Mouse (Mus musculus): ENCODE measurements at regions not wholly inside any gene's neighbourhood (a gene's known extent, or its start where the extent isn't known, plus 50 kb on each side); places are given as distances from the start of the nearest gene placed in this dataset.

- no peaks in the 10 kb centered on the region for H3K36me3 ChIP-seq (ENCODE audit: control insufficient read depth, insufficient read depth, low read length)
- H3K27ac ChIP-seq = no peak overlapping the region
- no peak overlapping the region for H3K9ac ChIP-seq (ENCODE audit: low read depth, low read length)
- H3K4me3 ChIP-seq = no peak overlapping the region
- TF ChIP-seq CTCF (IDR thresholded peaks at IDR 0.05) (no peak), POLR2A (IDR thresholded peaks at IDR 0.05; ENCODE audit: insufficient read depth, low read depth, low read length) (no peak), EP300 (IDR thresholded peaks at IDR 0.05; ENCODE audit: insufficient read depth, low read depth, low read length) (no peak)
- no peaks in the 10 kb centered on the region for H3K27me3 ChIP-seq (ENCODE audit: control insufficient read depth, insufficient read depth, low read length)
- DNase-seq = no peak
- H3K79me2 ChIP-seq (replicated peaks; ENCODE audit: control insufficient read depth, insufficient read depth, low read length) = no peaks in the 10 kb centered on the region
- intact Hi-C loops (cut with DNase I) = no loop called here
- H3K4me1 ChIP-seq (ENCODE audit: control insufficient read depth, insufficient read depth, low read length) = no peaks in the 10 kb centered on the region
Observed at GRCm38 (mm10) chr9:85121059-85121458, 191.5 kb upstream of the Gm11114 start.

GRCm38 (mm10) chr9:85123706-85124105, 188.9 kb upstream of the Gm11114 start:
- Histone ChIP-seq H3K4me1 (ENCODE audit: control insufficient read depth, insufficient read depth, low read length) (no peaks in the 10 kb centered on the region), H3K36me3 (ENCODE audit: control insufficient read depth, insufficient read depth, low read length) (no peaks in the 10 kb centered on the region), H3K79me2 (replicated peaks; ENCODE audit: control insufficient read depth, insufficient read depth, low read length) (no peaks in the 10 kb centered on the region), H3K27ac (no peak overlapping the region), H3K4me3 (no peak overlapping the region), H3K27me3 (ENCODE audit: control insufficient read depth, insufficient read depth, low read length) (no peaks in the 10 kb centered on the region), H3K9ac (ENCODE audit: low read depth, low read length) (no peak overlapping the region)
- no peak for DNase-seq
- no peak for TF ChIP-seq EP300 (IDR thresholded peaks at IDR 0.05; ENCODE audit: insufficient read depth, low read depth, low read length)
- TF ChIP-seq CTCF (IDR thresholded peaks at IDR 0.05) = no peak
- TF ChIP-seq POLR2A (IDR thresholded peaks at IDR 0.05; ENCODE audit: insufficient read depth, low read depth, low read length) = no peak
- 86% methylated on average over 3 of the region's 3 CpGs for WGBS
- intact Hi-C loops (cut with DNase I) = no loop called here

GRCm38 (mm10) chr9:85125775-85126174, 186.8 kb upstream of the Gm11114 start:
- Histone ChIP-seq H3K4me1 (ENCODE audit: control insufficient read depth, insufficient read depth, low read length) (no peaks in the 10 kb centered on the region), H3K36me3 (ENCODE audit: control insufficient read depth, insufficient read depth, low read length) (no peaks in the 10 kb centered on the region), H3K4me3 (no peak overlapping the region), H3K27ac (no peak overlapping the region), H3K27me3 (ENCODE audit: control insufficient read depth, insufficient read depth, low read length) (no peaks in the 10 kb centered on the region), H3K9ac (ENCODE audit: low read depth, low read length) (no peak overlapping the region), H3K79me2 (replicated peaks; ENCODE audit: control insufficient read depth, insufficient read depth, low read length) (no peaks in the 10 kb centered on the region)
- no peak for TF ChIP-seq EP300 (IDR thresholded peaks at IDR 0.05; ENCODE audit: insufficient read depth, low read depth, low read length)
- TF ChIP-seq CTCF (IDR thresholded peaks at IDR 0.05) = no peak
- TF ChIP-seq POLR2A (IDR thresholded peaks at IDR 0.05; ENCODE audit: insufficient read depth, low read depth, low read length) = no peak
- WGBS = 28% methylated on average over 4 of the region's 4 CpGs
- intact Hi-C loops (cut with DNase I) = no loop called here
- DNase-seq = peak in 1 of 2 experiments; percentile 20

GRCm38 (mm10) chr9:85126541-85126940, 186.0 kb upstream of the Gm11114 start:
- Histone ChIP-seq H3K4me3 (no peak overlapping the region), H3K79me2 (replicated peaks; ENCODE audit: control insufficient read depth, insufficient read depth, low read length) (no peaks in the 10 kb centered on the region), H3K27ac (no peak overlapping the region), H3K27me3 (ENCODE audit: control insufficient read depth, insufficient read depth, low read length) (no peaks in the 10 kb centered on the region), H3K4me1 (ENCODE audit: control insufficient read depth, insufficient read depth, low read length) (no peaks in the 10 kb centered on the region), H3K9ac (ENCODE audit: low read depth, low read length) (no peak overlapping the region), H3K36me3 (ENCODE audit: control insufficient read depth, insufficient read depth, low read length) (no peaks in the 10 kb centered on the region)
- TF ChIP-seq POLR2A (IDR thresholded peaks at IDR 0.05; ENCODE audit: insufficient read depth, low read depth, low read length) (no peak), EP300 (IDR thresholded peaks at IDR 0.05; ENCODE audit: insufficient read depth, low read depth, low read length) (no peak), CTCF (IDR thresholded peaks at IDR 0.05) (no peak)
- intact Hi-C loops (cut with DNase I) = no loop called here
- no peak for DNase-seq
- 67% methylated on average over 6 of the region's 6 CpGs for WGBS

GRCm38 (mm10) chr9:85127107-85127506, 185.5 kb upstream of the Gm11114 start:
- Histone ChIP-seq H3K4me1 (ENCODE audit: control insufficient read depth, insufficient read depth, low read length) (no peaks in the 10 kb centered on the region), H3K36me3 (ENCODE audit: control insufficient read depth, insufficient read depth, low read length) (no peaks in the 10 kb centered on the region), H3K79me2 (replicated peaks; ENCODE audit: control insufficient read depth, insufficient read depth, low read length) (no peaks in the 10 kb centered on the region), H3K4me3 (no peak overlapping the region), H3K27ac (no peak overlapping the region), H3K27me3 (ENCODE audit: control insufficient read depth, insufficient read depth, low read length) (no peaks in the 10 kb centered on the region), H3K9ac (ENCODE audit: low read depth, low read length) (no peak overlapping the region)
- DNase-seq = no peak
- intact Hi-C loops (cut with DNase I) = no loop called here
- WGBS = 61% methylated on average over 4 of the region's 4 CpGs
- no peak for TF ChIP-seq EP300 (IDR thresholded peaks at IDR 0.05; ENCODE audit: insufficient read depth, low read depth, low read length)

GRCm38 (mm10) chr9:85134900-85135299, 177.7 kb upstream of the Gm11114 start:
- H3K36me3 ChIP-seq (ENCODE audit: control insufficient read depth, insufficient read depth, low read length) = no peaks in the 10 kb centered on the region; the same call in none of the 2 replicates
- no peak for TF ChIP-seq POLR2A (IDR thresholded peaks at IDR 0.05; ENCODE audit: insufficient read depth, low read depth, low read length)
- TF ChIP-seq CTCF (IDR thresholded peaks at IDR 0.05) = no peak
- TF ChIP-seq EP300 (IDR thresholded peaks at IDR 0.05; ENCODE audit: insufficient read depth, low read depth, low read length) = no peak
- H3K9ac ChIP-seq (ENCODE audit: low read depth, low read length) = no peak overlapping the region
- intact Hi-C loops (cut with DNase I) = loop anchor here (5.0 kb wide), 1 partner anchor 33 kb away; no protein-coding TSS in a partner anchor
- DNase-seq = no peak
- no peaks in the 10 kb centered on the region; the same call in 1 of the 2 replicates for H3K4me1 ChIP-seq (ENCODE audit: control insufficient read depth, insufficient read depth, low read length)
- no peak overlapping the region for H3K4me3 ChIP-seq
- H3K27ac ChIP-seq = no peak overlapping the region
- WGBS = 82% methylated on average over 1 of the region's 1 CpGs
- H3K27me3 ChIP-seq (ENCODE audit: control insufficient read depth, insufficient read depth, low read length) = no peaks in the 10 kb centered on the region
- H3K79me2 ChIP-seq (replicated peaks; ENCODE audit: control insufficient read depth, insufficient read depth, low read length) = no peaks in the 10 kb centered on the region

Data from heart, adult 2 months (tissue).